Mouse (Mus musculus): ENCODE data around the gene Acsl6.

The Acsl6 gene

DNA sequence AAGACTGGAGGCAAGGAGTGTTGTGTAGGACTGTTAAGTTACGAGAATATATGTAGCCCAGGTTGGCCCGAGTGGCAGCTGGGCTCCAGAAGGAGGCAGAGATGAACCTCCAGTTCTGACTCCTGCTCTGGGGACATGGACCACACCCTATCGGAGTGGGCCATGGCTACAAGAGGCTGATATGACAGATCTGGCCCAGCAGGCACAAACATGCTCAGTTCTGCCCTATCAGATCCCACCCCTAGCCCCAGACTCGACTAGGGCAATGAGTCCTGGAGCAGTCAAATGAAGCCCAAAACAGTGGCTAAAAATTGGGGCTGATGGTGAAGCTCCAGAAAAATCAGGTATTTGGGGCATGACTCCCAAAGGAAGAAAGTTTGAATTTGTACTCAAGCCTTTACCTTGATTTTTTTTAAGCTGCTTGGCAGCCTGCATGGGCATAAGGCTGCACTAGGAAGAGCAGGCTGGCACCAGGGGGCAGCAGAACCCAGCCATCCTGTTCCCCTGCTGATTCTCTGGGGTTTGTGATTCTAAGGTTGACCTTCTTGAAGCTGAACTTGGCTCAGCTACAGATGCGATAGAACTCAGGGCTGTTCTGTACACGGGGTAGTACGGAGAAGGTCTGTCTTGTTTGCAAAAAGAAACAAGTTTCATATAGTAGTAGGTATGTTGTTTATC lies 3.7 kb downstream of the Acsl6 start:
- peak; percentile 46 to 49 for DNase-seq

DNA sequence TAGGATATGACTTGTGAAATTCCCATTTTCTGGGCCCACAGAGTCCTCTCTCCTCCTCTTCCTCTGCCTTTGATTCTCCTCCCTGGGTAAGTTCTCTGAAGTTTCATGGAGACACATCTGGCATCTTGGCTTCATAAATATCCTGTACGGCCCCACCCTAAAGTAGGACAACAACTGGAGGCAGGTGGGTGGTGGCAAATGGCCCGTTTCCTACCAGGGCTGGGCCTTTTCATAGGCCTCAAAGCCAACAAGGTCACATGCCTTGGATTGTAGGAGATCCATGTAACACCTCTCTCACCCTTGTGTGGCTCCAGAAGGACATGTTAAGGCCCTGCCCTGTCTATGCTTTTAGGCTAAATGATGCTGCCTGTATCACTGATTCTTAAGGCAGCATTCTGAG lies 7.0 kb downstream of the Acsl6 start:
- DNase-seq = no peak

DNA sequence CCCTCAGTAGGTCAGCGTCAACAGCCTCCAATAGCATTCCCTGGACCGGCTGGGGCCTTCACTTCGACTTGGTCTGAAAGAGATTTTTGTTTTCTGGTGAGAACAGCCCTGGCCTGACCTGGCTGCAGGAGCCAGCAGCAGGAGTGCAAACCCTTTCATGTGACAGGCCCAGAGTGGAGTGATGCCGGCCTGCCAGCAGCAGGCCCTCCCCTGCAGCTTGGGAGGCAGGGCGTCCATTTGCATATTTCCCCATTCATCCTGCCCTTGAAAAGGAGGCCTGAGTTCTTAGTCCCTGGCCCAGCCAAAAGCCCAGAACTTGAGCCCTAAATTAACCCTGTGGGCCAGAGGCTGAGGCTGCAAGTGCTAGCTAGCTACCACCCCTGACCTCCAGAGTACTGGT lies 8.4 kb downstream of the Acsl6 start:
- no peak for DNase-seq

DNA sequence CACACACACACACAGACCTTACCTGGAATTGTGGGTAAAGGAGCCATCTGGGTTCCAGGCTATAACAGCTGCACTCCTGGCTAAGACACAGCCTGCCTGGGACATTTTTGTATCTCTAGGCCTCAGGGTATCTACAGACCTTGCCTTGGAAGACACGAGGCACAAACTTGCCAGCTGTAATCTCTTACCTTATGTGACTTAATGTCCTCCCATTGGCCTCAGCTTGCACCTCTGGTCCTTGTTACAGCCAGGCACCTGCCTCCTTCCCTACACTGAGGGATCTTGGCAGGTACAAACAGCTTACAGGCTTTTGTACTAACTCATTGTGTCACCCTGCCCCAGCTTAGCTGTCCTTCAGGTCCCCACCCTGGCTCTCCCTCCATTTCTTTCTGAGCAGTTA lies 9.0 kb downstream of the Acsl6 start:
- no peak for DNase-seq

DNA sequence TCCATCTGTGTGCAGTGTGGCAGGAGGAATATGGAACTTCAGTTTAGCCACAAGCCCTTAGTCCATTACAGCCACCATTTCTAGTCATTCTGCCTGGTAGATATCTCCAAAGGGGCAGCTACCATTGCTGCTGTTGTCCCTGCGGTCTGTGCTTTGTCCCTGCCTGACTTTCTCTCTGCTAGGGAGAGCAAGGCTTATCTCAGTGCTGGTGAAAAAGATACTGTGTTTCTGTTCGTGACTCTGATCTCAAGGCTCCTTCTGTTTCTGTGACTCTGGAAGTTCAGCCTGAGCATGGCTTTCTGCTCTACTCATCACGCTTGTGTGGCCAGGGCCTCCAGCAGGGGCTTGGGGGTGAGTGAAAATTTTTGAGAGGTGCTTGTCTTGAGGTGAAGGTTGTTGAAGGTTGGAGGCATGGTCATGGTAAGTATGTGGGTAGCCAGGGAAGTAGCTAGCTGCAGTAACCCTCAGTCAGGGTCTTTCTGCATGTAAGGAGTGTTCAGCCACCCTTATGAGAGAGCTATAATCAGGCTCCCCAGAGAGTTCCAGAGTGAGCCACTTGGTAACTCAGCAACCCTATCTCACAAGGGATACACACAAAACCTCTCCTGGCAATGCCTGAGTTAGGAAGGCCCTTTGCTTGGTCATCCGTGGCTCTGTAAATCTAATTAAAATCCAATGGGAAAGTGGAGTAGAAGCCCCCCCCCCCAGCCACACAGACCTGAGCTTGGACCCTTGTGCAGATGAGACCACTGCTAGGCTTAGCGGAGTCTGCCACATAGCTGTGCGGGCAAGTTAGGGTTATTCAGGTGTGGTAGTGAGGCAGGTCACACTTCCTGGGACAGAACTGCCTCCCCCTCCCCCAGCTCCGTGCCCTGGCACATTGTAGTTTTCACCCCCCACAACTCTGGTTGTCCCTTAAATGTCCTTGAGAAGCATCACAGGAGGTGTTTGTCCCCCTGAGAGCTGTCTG lies 10.1 kb downstream of the Acsl6 start:
- DNase-seq = no peak

DNA sequence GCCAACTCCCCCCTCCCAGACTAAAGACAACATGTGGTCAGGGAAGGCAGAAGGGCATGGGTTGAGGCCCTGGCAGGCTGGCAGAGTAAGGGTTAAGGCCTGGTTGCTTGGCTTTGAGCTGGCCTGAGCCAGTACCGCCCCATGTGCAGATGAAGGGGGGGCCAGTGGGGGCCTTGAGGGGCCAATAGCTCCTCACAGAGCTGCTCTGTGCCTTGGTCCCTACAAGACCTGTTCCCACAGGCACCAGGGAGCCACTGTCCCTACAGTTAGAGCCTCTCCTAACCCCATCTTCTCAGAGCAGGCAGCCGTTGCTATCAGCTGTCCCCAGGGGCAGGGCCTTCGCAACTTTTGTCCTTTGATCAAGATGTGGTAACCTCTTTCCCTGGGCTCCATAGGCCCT lies 11.1 kb downstream of the Acsl6 start:
- no peak for DNase-seq

DNA sequence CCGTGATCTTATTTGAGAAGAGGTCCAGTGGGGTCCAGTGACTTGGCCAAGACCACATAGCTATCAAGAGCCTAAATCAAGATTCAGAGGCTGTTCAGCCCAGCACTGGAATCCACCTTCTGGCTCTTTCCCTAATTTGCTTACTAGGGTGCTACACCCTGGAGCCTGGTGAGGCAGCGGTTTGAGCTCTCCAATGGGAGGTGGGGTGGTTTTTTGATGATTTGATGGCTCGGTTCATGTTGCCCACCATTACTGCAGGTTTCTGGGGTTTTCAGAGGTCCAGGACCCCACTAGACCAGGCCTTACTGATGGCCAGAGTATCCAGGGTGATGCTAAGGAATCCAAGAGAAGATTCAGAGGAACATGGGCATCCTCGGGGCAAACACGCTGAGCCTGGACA lies 11.7 kb downstream of the Acsl6 start:
- no peak for DNase-seq

DNA sequence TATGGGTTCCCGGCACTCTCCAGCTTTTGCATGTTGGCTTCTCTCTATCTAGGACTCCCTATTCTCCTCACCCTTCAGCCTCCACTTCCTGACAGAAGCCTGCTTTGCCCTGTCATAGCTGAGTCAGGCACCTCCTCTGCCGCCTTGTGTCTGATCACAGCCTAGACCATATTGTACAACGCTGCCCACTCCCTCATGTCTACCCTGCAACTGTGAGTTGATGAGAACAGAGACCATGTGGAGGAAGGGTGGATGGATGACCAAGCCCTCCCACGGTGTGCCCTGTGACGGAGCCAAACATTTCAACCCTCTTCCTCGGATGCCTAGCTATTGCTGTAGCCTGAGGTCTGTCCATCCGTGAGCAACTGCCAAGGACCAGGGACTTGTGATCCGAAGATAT lies 13.8 kb downstream of the Acsl6 start:
- no peak for DNase-seq

DNA sequence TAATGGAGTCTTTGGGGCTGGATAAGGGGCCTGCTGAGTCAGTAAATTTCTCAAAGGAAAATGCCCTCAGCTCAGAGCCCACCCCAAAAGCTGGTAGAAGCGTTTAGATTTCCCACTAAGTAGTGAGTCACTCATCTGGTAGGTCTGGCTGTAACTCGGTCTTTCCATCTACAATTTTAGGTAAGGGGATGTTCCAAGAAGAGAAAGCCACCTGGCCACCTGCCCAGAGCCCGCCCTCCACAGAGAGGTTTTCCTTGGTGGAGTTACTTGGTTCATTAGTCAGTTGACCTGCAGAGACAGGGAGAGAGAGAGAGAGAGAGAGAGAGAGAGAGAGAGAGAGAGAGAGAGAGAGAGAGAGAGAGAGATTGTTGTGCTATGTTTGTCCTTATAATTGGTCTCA lies 14.2 kb downstream of the Acsl6 start:
- no peak for DNase-seq

DNA sequence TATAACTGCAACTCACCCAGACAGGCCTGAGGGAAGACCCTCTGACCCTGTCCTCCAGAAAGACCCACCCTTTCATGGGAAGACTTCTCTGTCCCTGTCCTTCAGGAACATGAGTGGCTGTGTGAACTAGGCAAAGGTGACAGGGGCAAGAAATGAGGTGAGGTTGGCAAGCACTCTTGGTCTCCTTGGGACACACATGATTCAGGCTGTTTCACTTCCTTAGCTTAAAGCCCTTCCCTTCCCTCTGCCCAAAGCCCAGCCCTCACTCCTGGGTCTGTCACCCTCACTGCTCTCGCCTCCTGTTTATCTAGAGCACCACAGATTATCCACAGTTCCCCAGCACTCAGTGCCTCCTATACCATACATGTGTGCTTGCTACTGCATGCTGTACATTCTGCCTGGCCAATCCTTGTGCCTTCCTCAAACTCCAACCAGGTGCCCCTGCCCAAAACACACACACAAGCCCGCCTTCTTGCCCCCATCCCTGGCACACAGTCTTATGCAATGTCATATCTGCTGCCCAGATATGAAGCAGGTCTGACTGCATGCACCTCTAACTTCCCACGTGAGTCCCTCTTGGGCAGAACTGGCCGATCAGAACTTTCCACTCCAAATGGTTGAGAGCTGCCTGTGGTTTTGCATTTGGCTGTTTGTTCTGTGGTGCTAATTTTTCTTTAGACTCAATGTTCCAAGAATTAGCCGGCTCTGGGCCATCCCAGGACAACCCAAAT lies 18.4 kb downstream of the Acsl6 start:
- DNase-seq = no peak

DNA sequence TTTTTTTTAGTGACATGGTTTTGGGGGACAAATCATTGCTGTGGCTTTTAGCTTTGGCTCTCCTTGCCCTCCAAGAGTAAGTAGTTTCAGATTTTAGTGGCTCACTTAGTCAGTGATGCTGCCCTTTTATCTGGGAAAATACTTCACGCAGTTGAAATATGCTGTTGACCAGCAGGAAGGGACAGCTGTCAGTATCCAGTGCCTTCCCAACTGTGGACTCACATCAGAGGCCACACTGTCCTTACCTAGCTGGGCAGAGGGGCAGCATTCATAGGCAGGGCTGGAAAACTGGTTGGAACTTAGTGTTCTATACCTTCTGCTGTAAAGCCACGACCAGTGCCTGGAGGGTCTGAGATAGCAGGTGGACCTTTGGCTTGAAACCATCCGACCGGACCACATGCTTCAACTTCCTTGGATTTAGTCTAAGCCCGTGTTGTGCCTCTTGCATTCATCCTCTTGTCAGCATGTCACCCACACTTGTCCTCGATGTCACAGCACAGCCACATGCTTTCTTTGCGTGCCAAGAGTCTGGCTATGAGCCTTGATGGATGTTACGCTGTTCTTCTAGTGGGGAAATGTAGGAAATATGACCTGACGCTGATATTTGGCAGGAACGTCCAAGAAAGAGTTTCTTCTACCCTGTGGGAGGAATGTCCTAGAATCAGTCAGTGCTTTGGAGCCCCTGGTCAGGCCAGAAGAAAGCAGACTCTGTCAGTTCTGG lies 28.0 kb downstream of the Acsl6 start:
- DNase-seq = no peak

DNA sequence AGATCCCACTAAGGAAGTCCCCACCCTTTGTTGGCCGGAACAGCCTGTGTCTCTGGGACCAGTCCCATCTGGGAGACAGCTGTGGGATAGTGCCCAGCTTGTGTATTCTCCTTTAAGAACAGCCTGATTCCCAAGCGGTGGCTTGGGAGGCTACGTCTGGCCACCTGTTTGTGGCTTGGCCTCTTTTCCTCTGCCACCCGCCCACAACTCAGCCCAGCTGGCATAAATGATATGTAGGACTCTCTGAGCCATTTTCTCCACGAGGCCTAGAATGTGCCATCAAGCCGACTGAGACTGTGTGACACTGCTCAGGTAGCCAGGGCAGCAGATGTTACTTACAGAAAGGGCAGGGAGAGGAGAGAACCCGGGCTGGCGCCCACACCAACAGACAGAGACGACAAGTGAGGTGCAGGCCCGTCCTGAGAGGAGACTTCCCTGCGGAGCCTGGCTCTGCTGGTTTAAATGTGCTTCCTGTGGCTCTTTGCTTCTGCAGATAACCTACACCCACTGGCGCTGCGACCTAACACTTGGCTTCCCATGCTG lies 32.6 kb downstream of the Acsl6 start:
- DNase-seq = peak; percentile 9 to 11

DNA sequence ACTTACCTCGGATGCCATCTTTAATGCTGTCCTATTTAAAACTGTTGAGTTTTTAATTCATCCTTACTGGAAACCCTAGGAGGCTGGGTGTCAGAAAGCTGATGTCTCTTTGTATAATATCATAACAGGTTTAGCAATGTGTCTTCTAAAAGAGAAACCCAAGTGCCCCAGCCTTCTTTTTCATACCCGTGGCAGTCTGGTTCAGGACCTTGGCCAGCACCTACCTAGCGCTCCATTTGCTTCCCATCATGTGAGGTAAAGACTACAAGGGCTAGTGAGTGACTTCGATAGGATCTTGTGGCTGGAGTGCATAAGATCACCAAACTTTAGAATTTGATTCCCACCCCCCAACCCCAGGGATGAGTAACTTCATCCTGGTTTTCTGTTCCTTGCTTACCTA lies 40.1 kb downstream of the Acsl6 start:
- no peak for DNase-seq

DNA sequence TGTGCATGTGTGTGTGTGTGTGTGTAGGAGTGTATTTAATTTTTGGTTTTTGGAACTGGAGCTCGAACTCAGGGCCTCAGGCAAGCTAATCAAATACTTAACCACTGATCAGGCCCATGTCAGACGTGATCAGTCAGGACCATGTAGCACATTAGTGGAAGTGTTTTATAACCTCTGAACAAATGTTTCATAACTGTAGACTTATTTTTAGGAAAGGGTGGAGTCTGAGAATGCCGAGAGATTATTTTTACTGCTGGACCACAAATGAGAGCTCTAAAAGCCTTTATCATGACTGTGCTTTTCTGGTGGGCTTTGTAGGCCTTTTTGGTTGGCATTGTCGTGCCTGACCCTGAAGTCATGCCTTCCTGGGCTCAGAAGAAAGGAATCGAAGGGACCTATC lies 48.1 kb downstream of the Acsl6 start:
- no peak for DNase-seq

DNA sequence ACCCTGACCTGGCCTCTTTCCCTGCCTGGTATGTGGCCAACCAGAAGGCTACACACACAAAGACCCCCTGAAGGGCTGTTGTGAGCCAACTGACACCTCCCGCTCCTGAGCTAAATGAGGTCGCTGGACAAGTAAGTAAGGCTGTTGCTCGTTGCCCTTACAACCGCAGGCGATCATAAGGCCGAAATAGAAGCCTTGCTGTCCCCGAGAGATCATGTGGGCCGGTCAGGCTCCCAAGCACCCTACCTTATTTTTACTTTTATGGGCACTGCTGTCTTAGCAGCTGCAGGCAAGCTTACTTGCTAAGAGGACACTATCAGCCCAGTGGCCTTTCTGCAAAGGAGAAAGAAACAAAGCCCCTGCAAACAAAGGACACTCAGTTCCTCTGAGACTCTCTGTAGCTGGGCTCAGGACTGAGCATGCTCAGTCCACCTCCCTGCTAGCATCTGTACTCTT lies 49.6 kb downstream of the Acsl6 start:
- no peak for DNase-seq

DNA sequence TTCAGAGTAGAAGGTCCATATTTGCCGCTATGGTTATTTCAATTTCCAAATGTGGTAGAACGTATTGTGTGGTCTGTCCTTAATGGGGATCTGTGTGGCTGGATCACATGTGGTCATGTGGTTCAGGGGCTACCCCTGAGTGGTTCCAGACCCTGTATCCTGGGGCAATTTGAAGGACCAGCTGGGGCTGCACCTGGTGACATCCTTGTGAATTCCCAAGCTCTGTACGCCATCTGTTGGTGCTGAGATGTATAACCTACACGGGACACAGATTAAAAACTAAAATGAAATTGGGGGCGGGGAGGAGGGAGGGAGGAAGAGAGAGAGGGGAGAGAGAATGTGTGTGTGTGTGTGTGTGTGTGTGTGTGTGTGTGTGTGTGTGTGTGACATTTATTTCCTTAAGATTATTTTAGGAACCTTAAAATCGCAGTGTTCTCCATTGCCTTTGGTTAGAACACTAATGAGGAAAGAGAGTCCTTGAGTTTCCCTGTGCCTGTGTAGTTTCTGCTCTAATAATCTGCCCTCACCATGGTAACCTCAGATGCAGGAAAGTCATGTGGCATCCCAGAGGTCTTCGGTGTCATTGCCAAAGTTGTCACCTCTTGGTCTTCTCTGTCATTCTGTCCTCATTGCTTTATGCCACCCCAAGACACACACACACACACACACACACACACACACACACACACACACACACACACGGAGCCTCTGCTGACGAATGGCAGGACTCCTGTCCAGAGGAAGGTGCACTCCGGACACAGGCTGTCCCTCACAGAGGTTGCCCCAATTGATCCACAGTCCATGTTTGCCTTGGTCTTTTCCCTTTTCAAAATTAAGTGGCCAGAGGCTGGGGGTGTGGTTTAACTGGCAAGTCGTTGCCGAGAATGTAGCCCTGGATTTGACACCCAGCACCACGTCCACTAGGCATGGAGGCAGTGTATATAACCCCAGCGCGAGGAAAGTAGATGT lies 51.3 kb downstream of the Acsl6 start:
- peak; percentile 12 to 25 for DNase-seq

DNA sequence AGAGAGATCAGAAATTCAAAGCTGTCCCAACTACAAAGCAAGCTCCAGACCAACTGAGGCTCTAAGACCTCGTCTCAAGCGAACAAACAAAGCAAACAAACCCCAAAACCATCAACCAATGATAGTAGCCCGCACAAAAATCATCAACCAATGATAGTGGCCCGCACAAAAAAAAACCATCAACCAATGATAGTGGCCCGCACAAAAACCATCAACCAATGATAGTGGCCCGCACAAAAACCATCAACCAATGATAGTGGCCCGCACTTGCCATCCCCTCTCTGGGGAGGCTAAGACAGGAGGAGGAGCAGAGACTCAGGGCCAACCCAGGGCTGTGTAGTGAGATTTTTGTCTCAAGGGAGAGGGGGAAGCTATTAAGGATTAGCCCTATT lies 52.0 kb downstream of the Acsl6 start:
- DNase-seq = no peak

DNA sequence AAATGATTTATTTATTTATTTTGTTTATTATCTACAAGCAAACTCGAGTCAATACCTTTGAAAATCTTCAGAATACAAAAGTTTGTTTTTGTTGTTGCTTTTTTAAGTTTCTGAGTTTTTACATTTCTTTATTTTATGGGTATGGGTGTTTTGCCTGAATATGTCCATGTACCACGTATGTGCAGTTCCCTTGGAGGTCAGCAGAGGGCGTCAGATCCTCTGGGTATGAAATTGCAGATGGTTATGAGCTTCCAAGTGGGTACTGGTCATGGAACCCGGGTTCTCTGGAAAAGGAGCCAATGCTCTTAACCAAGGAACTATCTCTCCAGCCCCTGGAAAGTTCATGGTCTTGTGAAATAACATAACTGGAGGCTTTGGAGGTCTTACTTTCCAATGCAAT lies 53.1 kb downstream of the Acsl6 start:
- DNase-seq = peak; percentile 27 to 31

DNA sequence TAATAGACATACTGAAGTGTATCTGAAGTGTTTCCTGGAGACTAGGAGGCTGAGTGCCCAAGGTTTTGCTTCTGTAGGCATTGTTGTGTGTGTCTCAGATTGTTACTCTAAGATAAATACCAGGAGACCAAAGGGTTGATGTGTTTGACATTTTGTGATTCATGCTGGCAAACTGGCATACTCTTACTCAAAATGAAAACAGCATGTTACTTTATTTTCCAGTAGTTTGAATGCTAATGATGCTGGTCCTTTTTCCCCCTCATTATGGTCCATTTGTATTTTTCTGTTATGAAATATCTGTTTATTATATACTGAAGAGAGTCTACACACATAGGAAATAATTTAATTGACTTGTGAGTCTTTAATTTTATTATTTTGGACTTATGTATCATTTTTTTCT lies 69.0 kb downstream of the Acsl6 start:
- DNase-seq = no peak

DNA sequence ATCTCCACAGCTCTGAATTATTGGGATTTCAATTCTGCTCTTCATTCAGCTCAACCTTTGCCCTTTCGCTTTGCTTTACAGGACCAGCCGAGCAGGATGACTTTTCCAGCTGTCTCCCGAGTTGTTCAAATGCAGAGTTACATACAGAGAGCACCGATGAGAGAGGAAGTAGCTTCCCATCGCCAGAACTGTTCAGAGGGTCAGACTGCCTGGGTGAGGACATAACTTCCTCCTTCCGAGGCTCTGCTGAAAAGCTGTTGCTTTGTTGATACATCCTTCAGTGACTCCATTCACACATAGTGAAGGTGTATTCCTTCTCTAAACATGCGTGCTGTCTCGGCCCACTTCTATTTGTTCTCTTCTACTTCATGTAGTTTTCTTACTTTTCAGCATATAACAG lies 86.8 kb downstream of the Acsl6 start:
- no peak for DNase-seq

DNA sequence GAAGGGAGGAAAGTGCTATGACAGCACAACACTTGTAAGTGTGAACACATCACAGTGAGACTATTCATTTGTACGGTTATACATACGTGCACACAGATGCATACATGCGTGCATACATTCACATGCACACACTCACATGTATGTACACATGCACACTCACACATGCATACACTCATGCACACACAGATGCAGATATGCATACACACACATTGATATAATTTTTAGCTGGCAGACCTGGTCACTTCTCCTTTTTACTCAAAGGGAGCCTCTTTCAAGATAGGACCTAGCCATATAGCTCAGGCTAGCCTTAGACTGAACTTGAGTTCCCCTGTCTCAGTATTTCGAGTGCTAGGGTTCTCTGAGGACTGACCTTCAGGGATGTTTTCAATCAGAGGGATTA lies 87.7 kb downstream of the Acsl6 start:
- DNase-seq = no peak

Measured in thymus, postnatal 36 days (tissue).